Mouse (Mus musculus) midbrain, embryonic 15.5 days (tissue): ENCODE results near the gene Sema3b. TPM values are rescaled to one million over a fixed set of nuclear protein-coding genes. Genes with fewer than 3 reads are reported as not detected.
"Not testable (repeated sequence)": the region's sequence is repeated elsewhere in the genome, so short reads cannot be mapped to it uniquely, and the experiment has no call there.

ENCODE experiments used
- ATAC-seq: fragments of 200-750 bp; cut with Nextera tagmentation; replicated peaks from 2 replicates; pipeline ENCODE4 v1.8.0; 2017; ENCODE audit warnings: moderate TSS enrichment
- H3K27ac ChIP-seq: fragments of 300-500 bp; sonication (generic); 2 replicates; pipeline ENCODE4 v1.5.1; 2015; ENCODE audit warnings: mild to moderate bottlenecking, inconsistent platforms
- H3K27me3 ChIP-seq: fragments of 300-500 bp; sonication (generic); replicated peaks from 2 replicates; pipeline ENCODE4 v1.6.1; 2015; ENCODE audit warnings: inconsistent platforms
- H3K36me3 ChIP-seq: fragments of 300-500 bp; sonication (generic); replicated peaks from 2 replicates; pipeline ENCODE4 v1.6.1; 2015; ENCODE audit warnings: inconsistent platforms
- H3K4me1 ChIP-seq: fragments of 300-500 bp; sonication (generic); 2 replicates; pipeline ENCODE4 v1.6.1; 2015; ENCODE audit warnings: inconsistent platforms
- H3K4me2 ChIP-seq: fragments of 300-500 bp; sonication (generic); 2 replicates; pipeline ENCODE4 v1.6.1; 2015; ENCODE audit warnings: inconsistent platforms, mild to moderate bottlenecking, moderate library complexity
- H3K4me3 ChIP-seq: fragments of 300-500 bp; sonication (generic); 2 replicates; pipeline ENCODE4 v1.5.1; 2015; ENCODE audit warnings: mild to moderate bottlenecking, inconsistent platforms
- H3K9ac ChIP-seq: fragments of 300-500 bp; sonication (generic); 2 replicates; pipeline ENCODE4 v1.6.1; 2015; ENCODE audit warnings: mild to moderate bottlenecking, inconsistent platforms
- H3K9me3 ChIP-seq: fragments of 300-500 bp; sonication (generic); 2 replicates; pipeline ENCODE4 v1.6.1; 2016; ENCODE audit warnings: inconsistent platforms
- WGBS: fragments of 180-500 bp; shearing (Covaris S2); methylation state at CpG from one replicate; pipeline ENCODE4 v1.1.7; 2015; ENCODE audit warnings: mixed read lengths; 5-methylcytosine and 5-hydroxymethylcytosine counted together
- polyA plus RNA-seq: library from polyadenylated mRNA; unstranded; fragments of >200 nt; fragmentation: Nextera tagmentation; extraction: Ambion mirVana; gene quantifications from 2 replicates; pipeline ENCODE4 v1.2.1, GENCODE M21; 2015

Gene Sema3b
- polyA plus RNA-seq, 1 experiment from 2014 or later: 4.3 TPM

DNA sequence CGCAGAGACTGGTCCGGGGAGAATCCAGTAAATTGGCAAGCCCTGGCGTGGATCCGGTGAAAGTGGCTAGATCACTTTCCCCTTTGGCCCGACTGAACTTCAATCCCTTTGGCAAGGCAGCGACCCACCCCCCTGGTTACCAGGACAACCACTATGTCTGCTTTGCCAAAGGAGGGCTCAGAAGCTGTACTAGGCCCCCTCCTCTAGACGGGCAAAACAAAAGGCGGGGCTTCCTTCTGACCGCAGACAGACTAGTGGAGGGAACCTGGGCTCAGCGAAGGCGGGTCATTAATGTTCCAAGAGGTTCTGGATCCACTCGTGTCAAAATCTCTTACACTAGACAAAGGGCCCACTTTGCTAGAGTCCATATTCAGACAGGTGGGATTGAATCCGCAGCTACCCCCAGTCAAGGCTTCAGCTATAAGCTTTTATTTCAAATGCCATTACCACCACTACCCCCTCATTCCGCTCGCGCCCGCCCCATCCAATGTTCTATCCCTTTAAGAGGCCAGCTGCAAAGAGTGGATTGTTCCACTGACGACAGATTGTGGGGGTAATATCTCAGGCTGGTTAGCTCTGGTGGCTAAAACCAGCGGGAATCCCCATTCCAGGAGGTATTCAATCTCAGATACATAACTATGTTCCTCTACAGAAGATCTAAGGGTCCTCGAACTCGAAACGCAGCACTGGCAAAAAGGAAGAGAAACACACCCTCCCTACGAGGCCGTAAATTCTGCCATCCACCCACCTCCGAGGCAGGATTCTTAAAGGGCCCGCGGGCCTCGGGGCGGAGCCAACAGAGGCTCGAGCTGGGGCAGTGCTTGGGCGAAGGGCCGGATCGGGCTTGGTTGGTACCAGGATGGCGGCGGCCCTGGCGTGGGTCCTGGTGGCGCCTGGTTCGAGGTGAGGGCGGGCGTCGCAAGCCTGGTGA lies 40.4 kb downstream of the Sema3b start:
- ATAC-seq: peak; percentile 89
- H3K9me3 ChIP-seq: no peaks in the 10 kb centered on the region
- H3K9ac ChIP-seq: peak overlapping the region; percentile 88
- WGBS: under 1% methylated on average over 41 of the region's 41 CpGs
- peak overlapping the region; percentile 89 for H3K27ac ChIP-seq
- H3K4me2 ChIP-seq: peak overlapping the region; percentile 84
- H3K4me1 ChIP-seq: peaks cover 57% of the 10 kb centered on the region
- H3K4me3 ChIP-seq: peak overlapping the region; percentile 94
- peaks cover 33% of the 10 kb centered on the region for H3K36me3 ChIP-seq
- no peaks in the 10 kb centered on the region for H3K27me3 ChIP-seq

DNA sequence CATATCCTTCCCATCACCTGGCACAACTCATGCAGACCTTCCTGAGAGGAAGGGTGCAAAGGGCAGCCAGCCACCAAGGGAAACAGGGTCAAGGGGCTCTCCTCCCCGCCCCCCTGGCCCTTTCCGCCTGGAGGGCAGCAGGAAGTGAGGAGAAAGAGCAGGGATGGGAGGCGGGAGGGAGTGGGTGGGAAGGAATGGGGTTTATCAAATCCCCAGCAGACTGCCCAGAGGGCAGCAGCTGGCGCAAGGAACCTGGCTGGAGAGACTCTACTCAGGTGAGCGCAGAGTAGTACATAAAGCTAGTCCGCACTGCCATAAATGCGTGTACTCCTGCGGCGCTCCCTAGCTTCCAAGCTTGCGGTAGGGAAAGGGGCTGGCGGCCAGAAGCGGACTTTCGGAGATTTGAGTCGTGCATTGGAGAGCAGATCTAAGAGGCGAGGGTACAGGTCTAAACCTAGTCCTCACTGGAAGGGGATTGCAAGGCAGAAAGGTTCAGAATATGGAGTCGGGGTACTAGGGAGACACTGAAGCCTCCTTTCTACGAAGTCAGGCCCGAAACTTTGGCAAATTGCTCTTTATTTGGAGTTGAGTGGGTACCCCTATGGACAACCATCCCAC lies 41.2 kb downstream of the Sema3b start, which contains the start of gene Hyal2:
Gene Hyal2, plus strand, starts transcription at position 244 of the 618 bp plus-strand sequence.
- H3K27ac ChIP-seq: peak within 1 kb of the TSS; percentile 89
- H3K9me3 ChIP-seq: no peaks in the 10 kb centered on the region
- WGBS: 4% methylated on average over 18 of the region's 18 CpGs
- peak within 1 kb of the TSS; percentile 94 for H3K4me3 ChIP-seq
- no peak for ATAC-seq
- peaks cover 32% of the 10 kb centered on the region for H3K36me3 ChIP-seq
- peak within 1 kb of the TSS; percentile 84 for H3K4me2 ChIP-seq
- H3K4me1 ChIP-seq: peaks cover 59% of the 10 kb centered on the region
- peak within 1 kb of the TSS; percentile 88 for H3K9ac ChIP-seq
- H3K27me3 ChIP-seq: no peaks in the 10 kb centered on the region

DNA sequence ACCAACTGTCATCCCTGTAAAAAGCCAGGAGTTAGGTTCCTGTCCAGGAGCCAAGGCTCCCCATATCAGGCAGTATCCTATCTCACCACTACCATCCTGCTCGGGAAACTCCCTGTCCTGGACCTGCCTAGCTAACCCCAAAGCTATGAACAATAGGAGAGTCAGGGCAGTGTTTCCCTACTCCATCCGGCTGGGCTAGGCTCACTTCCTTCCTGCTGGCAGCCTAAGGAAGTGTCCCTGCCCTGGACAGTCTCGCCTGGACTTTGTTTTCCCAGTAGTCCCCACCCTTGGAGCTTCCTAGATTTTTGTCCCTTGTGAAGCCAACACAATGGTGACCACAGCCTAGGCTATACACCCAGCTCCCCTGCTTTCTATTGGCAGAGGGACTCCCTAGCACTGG lies 42.2 kb downstream of the Sema3b start:
- no peaks in the 10 kb centered on the region for H3K27me3 ChIP-seq
- no peak overlapping the region for H3K27ac ChIP-seq
- H3K4me2 ChIP-seq: no peak overlapping the region
- peaks cover 24% of the 10 kb centered on the region for H3K36me3 ChIP-seq
- H3K9ac ChIP-seq: no peak overlapping the region
- peaks cover 62% of the 10 kb centered on the region for H3K4me1 ChIP-seq
- H3K4me3 ChIP-seq: no peak overlapping the region
- no peaks in the 10 kb centered on the region for H3K9me3 ChIP-seq
- 61% methylated on average over 3 of the region's 3 CpGs for WGBS
- ATAC-seq: no peak

DNA sequence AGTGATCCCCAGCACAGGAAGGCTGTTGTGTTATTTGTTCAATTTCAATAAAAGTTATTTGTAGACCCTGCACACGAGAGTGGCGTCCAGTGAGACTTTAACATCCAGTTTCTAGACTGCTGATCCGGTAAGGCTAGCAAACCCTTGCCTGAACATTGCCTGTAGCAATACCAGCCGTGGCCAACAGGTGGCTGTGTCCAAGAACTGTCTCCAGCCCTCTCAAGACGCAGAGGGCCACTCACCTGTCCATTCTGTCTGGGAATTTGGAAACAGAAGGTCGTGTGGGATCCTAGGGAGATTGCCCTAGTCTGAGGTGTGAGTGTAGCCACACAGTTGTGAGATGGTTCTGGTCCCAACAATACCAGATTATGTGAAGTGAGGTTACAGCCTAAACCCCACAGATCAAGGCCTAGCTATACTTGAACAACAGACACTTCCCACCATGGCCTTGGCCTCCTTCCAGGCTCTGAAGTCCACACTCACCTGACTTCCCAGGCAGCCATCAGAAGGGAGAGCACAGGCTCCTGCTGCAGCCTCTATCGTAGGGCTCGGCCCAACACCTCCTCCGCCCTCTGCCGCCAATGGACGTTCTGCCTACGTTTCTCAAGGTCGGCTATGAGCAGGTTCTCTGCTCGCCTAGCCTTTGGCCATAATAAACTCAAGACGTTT lies 42.9 kb downstream of the Sema3b start:
- Histone ChIP-seq H3K4me3 (no peak overlapping the region), H3K27ac (no peak overlapping the region), H3K4me2 (no peak overlapping the region)

DNA sequence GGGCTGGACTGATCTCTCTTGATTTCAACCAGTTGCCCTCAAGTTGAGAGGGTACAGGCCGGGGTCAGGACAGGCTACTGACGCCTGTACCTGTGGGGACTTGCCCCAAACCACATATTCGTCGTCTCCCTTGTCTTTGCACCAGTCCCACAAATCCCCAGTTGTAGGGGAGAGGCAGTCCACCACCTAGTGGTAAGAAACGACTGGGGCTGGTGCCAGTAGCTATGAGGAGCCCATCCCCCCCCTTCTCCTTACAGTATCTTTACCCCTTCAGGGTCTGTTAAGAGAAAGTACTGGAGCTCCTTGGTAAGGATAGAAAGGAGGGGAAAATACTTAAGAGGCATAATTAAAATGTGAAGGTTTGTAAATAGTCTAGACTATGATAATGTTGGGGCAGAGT lies 43.5 kb downstream of the Sema3b start:
- not testable (repeated sequence) for H3K9ac ChIP-seq, H3K27me3 ChIP-seq, ATAC-seq, H3K27ac ChIP-seq, H3K4me3 ChIP-seq, H3K9me3 ChIP-seq
- Histone ChIP-seq H3K36me3 (peaks cover 21% of the 10 kb centered on the region; the same call in 1 of the 2 replicates), H3K4me2 (peak overlapping the region; percentile 12), H3K4me1 (peaks cover 49% of the 10 kb centered on the region)
- WGBS: 55% methylated on average over 5 of the region's 5 CpGs

More for the DNA sequence above, 42.9 kb downstream of the Sema3b start:
- no peaks in the 10 kb centered on the region for H3K9me3 ChIP-seq
- no peaks in the 10 kb centered on the region for H3K27me3 ChIP-seq
- H3K36me3 ChIP-seq: peaks cover 25% of the 10 kb centered on the region; the same call in 1 of the 2 replicates
- no peak overlapping the region for H3K9ac ChIP-seq
- H3K4me1 ChIP-seq: peaks cover 55% of the 10 kb centered on the region
- no peak for ATAC-seq
- WGBS: 59% methylated on average over 15 of the region's 15 CpGs

DNA sequence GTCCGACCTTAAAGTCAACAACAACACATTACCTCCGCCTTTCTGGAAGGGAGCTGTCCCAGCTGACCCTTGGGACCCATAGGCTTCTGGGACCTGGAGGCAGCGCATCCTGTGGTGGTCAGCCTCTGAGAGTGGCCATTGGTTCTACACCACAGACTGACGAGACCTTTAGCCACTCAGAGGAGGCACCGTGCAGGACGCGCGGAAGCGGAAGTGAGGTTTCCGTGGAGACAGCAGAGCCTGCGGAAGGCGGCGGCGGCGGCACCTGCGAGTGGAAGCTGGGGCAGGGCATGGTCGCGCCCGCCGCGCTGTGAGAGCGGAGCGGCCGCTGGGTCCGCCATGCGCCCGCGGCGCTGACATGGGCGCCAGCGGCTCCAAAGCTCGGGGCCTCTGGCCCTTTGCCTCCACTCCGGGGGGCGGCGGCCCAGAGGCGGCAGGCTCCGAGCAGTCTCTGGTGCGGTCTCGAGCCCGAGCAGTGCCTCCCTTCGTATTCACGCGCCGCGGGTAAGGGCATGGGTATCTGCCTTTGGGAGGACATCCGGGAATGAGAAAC lies 45.9 kb downstream of the Sema3b start, which contains the start of gene Tusc2:
Gene Tusc2, plus strand, starts transcription at position 227 of the 553 bp plus-strand sequence.
- peak within 1 kb of the TSS; percentile 79 for H3K27ac ChIP-seq
- WGBS: under 1% methylated on average over 46 of the region's 46 CpGs
- H3K9me3 ChIP-seq: no peaks in the 10 kb centered on the region
- peaks cover 36% of the 10 kb centered on the region for H3K4me1 ChIP-seq
- peak; percentile 94 for ATAC-seq
- H3K27me3 ChIP-seq: no peaks in the 10 kb centered on the region
- peak within 1 kb of the TSS; percentile 95 for H3K4me3 ChIP-seq
- peaks cover 41% of the 10 kb centered on the region for H3K36me3 ChIP-seq
- H3K4me2 ChIP-seq: peak within 1 kb of the TSS; percentile 73
- H3K9ac ChIP-seq: peak within 1 kb of the TSS; percentile 91

DNA sequence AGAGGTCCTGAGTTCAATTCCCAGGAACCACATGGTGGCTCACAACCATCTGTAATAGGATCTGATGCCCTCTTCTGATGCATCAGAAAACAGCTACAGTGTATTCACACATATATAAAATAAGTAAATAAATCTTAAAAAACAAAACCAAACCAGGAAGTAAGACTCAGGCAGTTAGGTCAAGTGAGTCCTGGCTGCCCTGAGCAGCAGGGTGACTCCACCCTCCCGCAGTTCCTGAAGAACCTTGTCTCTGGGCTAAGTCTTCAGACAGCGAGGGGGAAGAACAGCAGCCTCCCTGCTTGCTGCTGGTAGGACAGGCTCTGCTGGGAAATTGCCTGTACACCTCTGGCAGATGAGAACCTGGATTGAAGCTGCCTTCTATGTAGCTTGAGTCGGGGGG lies 52.7 kb downstream of the Sema3b start:
- Histone ChIP-seq H3K9me3 (no peaks in the 10 kb centered on the region), H3K4me3 (no peak overlapping the region), H3K36me3 (peaks cover 35% of the 10 kb centered on the region), H3K4me2 (peak overlapping the region; percentile 89), H3K27ac (no peak overlapping the region), H3K27me3 (peaks cover 20% of the 10 kb centered on the region), H3K4me1 (peaks cover 40% of the 10 kb centered on the region), H3K9ac (no peak overlapping the region)
- no peak for ATAC-seq
- 80% methylated on average over 3 of the region's 3 CpGs for WGBS

DNA sequence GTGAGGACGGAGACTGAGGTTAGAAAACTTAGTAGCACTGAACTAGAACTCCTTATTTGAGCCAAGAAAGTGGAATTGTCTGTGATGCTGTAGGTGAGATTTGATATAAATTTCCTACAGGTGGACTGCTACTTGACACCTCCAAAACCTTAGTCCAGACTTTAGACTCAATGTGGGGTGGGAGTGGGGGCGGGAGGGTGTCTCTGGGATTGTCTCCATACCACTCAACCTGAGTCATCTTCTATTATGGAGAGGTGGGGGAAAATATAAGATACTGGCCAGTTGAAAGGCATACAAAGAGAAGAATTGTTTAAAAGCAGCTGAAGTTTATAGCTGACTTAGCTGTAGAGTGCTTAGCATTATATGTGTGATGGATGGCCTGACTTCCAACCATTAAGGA lies 53.3 kb downstream of the Sema3b start:
- Histone ChIP-seq H3K27me3 (peaks cover 26% of the 10 kb centered on the region), H3K27ac (0 out of 2 replicates have a peak overlapping the region, but pooled peaks have one; percentile 81), H3K4me1 (peaks cover 45% of the 10 kb centered on the region), H3K4me3 (peak overlapping the region; percentile 53), H3K9me3 (no peaks in the 10 kb centered on the region), H3K4me2 (peak overlapping the region; percentile 89), H3K36me3 (peaks cover 32% of the 10 kb centered on the region), H3K9ac (peak overlapping the region; percentile 59)
- ATAC-seq: no peak
- WGBS: 41% methylated on average over 2 of the region's 2 CpGs

DNA sequence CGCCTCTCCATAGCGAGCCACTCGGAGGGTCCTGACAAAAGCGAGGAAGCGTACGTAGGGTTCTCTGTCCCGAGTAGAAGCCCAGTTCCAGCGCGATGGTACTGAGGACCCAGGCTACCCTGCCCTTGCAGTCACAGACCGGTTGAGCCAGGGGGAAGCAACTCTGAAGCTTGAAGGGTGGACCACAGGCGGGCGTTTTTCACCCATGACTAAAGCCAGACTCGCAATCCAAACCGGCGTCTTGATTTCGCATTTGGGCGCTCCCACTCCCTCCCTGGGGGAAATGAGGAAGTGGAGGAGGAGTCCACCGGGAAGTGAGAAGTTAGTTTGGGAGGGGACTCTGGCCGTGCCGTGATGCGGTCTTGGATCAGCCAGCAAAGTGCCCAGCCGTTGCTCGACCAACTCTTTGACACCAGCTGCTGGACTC lies 54.0 kb downstream of the Sema3b start:
- H3K4me2 ChIP-seq: peak overlapping the region; percentile 89
- H3K27ac ChIP-seq: peak overlapping the region; percentile 81
- H3K27me3 ChIP-seq: peaks cover 33% of the 10 kb centered on the region
- peak overlapping the region; percentile 59 for H3K9ac ChIP-seq
- peaks cover 45% of the 10 kb centered on the region for H3K4me1 ChIP-seq
- H3K4me3 ChIP-seq: peak overlapping the region; percentile 53
- WGBS: under 1% methylated on average over 23 of the region's 23 CpGs
- H3K9me3 ChIP-seq: no peaks in the 10 kb centered on the region
- H3K36me3 ChIP-seq: peaks cover 29% of the 10 kb centered on the region
- peak; percentile 37 for ATAC-seq

DNA sequence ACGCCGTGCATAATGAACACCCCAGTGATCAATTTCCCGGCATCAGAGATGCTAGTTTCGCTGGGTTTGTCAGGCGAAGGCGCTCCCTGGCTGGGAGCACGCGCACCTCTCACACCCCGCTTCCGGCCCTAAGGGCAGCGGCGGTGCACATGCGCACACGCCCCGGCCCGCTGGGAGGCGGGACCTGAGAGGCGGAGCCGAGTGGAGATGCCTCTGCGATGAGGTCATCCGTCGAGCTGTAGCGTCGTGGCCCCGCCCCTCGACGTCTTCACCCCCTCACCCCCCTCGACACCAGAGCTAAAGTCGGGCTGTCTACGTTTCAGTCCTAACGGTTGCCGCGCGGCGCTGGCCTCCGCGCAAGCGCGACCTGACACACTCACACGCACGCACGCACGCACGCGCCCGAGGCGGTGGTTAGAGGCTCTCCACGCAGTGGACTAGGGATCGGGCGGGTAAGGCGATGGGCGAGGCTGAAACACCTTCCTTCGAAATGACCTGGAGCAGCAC lies 54.7 kb downstream of the Sema3b start:
- peak overlapping the region; percentile 59 for H3K9ac ChIP-seq
- H3K27me3 ChIP-seq: peaks cover 39% of the 10 kb centered on the region
- WGBS: under 1% methylated on average over 53 of the region's 53 CpGs
- H3K9me3 ChIP-seq: no peaks in the 10 kb centered on the region
- peak; percentile 95 for ATAC-seq
- peaks cover 45% of the 10 kb centered on the region for H3K4me1 ChIP-seq
- H3K27ac ChIP-seq: peak overlapping the region; percentile 81
- H3K36me3 ChIP-seq: peaks cover 24% of the 10 kb centered on the region
- H3K4me3 ChIP-seq: peak overlapping the region; percentile 53
- peak overlapping the region; percentile 89 for H3K4me2 ChIP-seq

DNA sequence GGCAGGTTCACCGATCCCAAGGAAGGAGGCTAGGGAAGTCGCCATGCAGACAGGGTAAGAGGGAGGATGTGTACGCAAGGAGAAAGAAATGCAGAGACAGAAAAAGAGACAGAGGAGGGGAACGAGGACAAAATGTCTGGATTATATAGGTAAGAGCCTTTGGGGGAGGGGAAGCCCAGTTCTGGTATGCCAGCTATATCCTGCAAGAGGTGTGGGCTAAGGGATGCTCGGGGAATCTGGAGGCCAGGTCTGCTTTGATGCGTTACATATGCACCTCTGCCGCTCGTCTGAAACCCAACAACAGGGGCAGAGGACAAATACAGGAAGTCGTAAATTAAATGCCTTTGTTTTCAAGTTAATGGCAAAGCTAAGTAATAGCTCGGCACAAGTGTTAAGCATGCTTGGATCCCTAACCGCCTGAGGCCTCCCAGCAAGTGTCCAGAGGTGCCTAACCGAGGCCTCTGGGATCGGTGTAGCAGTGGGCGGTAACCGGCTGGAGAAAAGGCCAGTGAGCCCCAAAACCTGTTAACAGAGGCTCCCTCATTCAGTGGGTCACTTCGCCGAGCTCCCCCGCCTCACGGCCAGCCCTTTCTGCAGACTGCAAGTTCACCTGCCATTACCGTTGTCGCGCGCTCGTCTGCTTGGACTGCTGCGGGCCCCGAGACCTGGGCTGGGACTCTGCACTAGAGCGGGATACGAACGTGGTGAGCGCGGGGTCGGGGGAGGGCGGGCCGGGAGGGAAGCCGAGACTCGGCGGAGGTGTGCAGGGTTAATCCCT lies 55.3 kb downstream of the Sema3b start:
- Histone ChIP-seq H3K27ac (peak overlapping the region; percentile 81), H3K4me3 (peak overlapping the region; percentile 53), H3K27me3 (peaks cover 46% of the 10 kb centered on the region), H3K4me1 (peaks cover 45% of the 10 kb centered on the region), H3K9ac (peak overlapping the region; percentile 59), H3K36me3 (peaks cover 18% of the 10 kb centered on the region), H3K4me2 (peak overlapping the region; percentile 89), H3K9me3 (no peaks in the 10 kb centered on the region)
- 8% methylated on average over 37 of the region's 37 CpGs for WGBS
- peak; percentile 82 for ATAC-seq
